Mouse (Mus musculus): ENCODE data around the gene Atoh7. TPM values are rescaled to one million over a fixed set of nuclear protein-coding genes. Genes with fewer than 3 reads are reported as not detected.

Atoh7 gene
- polyA plus RNA-seq, 1 experiment from 2014 or later: 1.1 TPM

- Histone ChIP-seq H3K27me3 (no peaks in the 10 kb centered on the region), H3K27ac (no peak overlapping the region), H3K4me3 (replicated peaks) (no peak overlapping the region), H3K36me3 (no peaks in the 10 kb centered on the region), H3K4me2 (replicated peaks) (no peak overlapping the region), H3K9ac (replicated peaks) (no peak overlapping the region), H3K9me3 (no peaks in the 10 kb centered on the region), H3K4me1 (replicated peaks) (no peaks in the 10 kb centered on the region)
- no peak for ATAC-seq
- 92% methylated on average over 6 of the region's 6 CpGs for WGBS
Observed at GRCm38 (mm10) chr10:63127156-63127555, 27.7 kb downstream of the Atoh7 start.

GRCm38 (mm10) chr10:63128256-63128655 lies 28.8 kb downstream of the Atoh7 start:
- Histone ChIP-seq H3K4me3 (replicated peaks) (no peak overlapping the region), H3K36me3 (no peaks in the 10 kb centered on the region), H3K27ac (no peak overlapping the region), H3K4me2 (replicated peaks) (no peak overlapping the region), H3K4me1 (replicated peaks) (no peaks in the 10 kb centered on the region), H3K9ac (replicated peaks) (no peak overlapping the region), H3K9me3 (no peaks in the 10 kb centered on the region), H3K27me3 (no peaks in the 10 kb centered on the region)
- no peak for ATAC-seq
- WGBS: 71% methylated on average over 7 of the region's 7 CpGs

GRCm38 (mm10) chr10:63130500-63130899 lies 31.0 kb downstream of the Atoh7 start:
- ATAC-seq: no peak
- H3K27ac ChIP-seq: no peak overlapping the region
- 76% methylated on average over 7 of the region's 7 CpGs for WGBS
- no peak overlapping the region for H3K4me2 ChIP-seq (replicated peaks)
- H3K9me3 ChIP-seq: no peaks in the 10 kb centered on the region
- H3K9ac ChIP-seq (replicated peaks): no peak overlapping the region
- H3K4me1 ChIP-seq (replicated peaks): no peaks in the 10 kb centered on the region
- H3K4me3 ChIP-seq (replicated peaks): no peak overlapping the region
- H3K36me3 ChIP-seq: no peaks in the 10 kb centered on the region
- no peaks in the 10 kb centered on the region for H3K27me3 ChIP-seq

- no peak for ATAC-seq
- H3K4me3 ChIP-seq (replicated peaks): no peak overlapping the region
- H3K9ac ChIP-seq (replicated peaks): no peak overlapping the region
- no peaks in the 10 kb centered on the region for H3K4me1 ChIP-seq (replicated peaks)
- H3K36me3 ChIP-seq: no peaks in the 10 kb centered on the region
- no peaks in the 10 kb centered on the region for H3K9me3 ChIP-seq
- WGBS: 89% methylated on average over 6 of the region's 6 CpGs
- no peak overlapping the region for H3K27ac ChIP-seq
- no peak overlapping the region for H3K4me2 ChIP-seq (replicated peaks)
- no peaks in the 10 kb centered on the region for H3K27me3 ChIP-seq
Observed at GRCm38 (mm10) chr10:63132356-63132755, 32.9 kb downstream of the Atoh7 start.

- Histone ChIP-seq H3K9me3 (no peaks in the 10 kb centered on the region), H3K9ac (replicated peaks) (no peak overlapping the region), H3K4me2 (replicated peaks) (no peak overlapping the region), H3K27ac (no peak overlapping the region), H3K27me3 (no peaks in the 10 kb centered on the region), H3K36me3 (no peaks in the 10 kb centered on the region), H3K4me3 (replicated peaks) (no peak overlapping the region), H3K4me1 (replicated peaks) (no peaks in the 10 kb centered on the region)
- ATAC-seq: no peak
- 91% methylated on average over 4 of the region's 4 CpGs for WGBS
Observed at GRCm38 (mm10) chr10:63133326-63133725, 33.9 kb downstream of the Atoh7 start.

GRCm38 (mm10) chr10:63135680-63136079 lies 36.2 kb downstream of the Atoh7 start:
- no peak overlapping the region for H3K4me3 ChIP-seq (replicated peaks)
- H3K36me3 ChIP-seq: no peaks in the 10 kb centered on the region
- ATAC-seq: no peak
- H3K27me3 ChIP-seq: no peaks in the 10 kb centered on the region
- H3K4me1 ChIP-seq (replicated peaks): no peaks in the 10 kb centered on the region
- no peak overlapping the region for H3K9ac ChIP-seq (replicated peaks)
- no peak overlapping the region for H3K4me2 ChIP-seq (replicated peaks)
- H3K9me3 ChIP-seq: no peaks in the 10 kb centered on the region
- WGBS: 53% methylated on average over 12 of the region's 12 CpGs
- H3K27ac ChIP-seq: no peak overlapping the region

- no peak for ATAC-seq
- Histone ChIP-seq H3K4me3 (replicated peaks) (no peak overlapping the region), H3K4me1 (replicated peaks) (no peaks in the 10 kb centered on the region), H3K9ac (replicated peaks) (no peak overlapping the region), H3K27ac (no peak overlapping the region), H3K9me3 (no peaks in the 10 kb centered on the region), H3K27me3 (no peaks in the 10 kb centered on the region), H3K36me3 (no peaks in the 10 kb centered on the region), H3K4me2 (replicated peaks) (no peak overlapping the region)
- 93% methylated on average over 6 of the region's 6 CpGs for WGBS
Observed at GRCm38 (mm10) chr10:63136436-63136835, 37.0 kb downstream of the Atoh7 start.

- H3K4me2 ChIP-seq (replicated peaks): no peak overlapping the region
- ATAC-seq: no peak
- H3K9me3 ChIP-seq: no peaks in the 10 kb centered on the region
- H3K9ac ChIP-seq (replicated peaks): no peak overlapping the region
- no peak overlapping the region for H3K4me3 ChIP-seq (replicated peaks)
- H3K4me1 ChIP-seq (replicated peaks): no peaks in the 10 kb centered on the region
- no peaks in the 10 kb centered on the region for H3K36me3 ChIP-seq
- H3K27ac ChIP-seq: no peak overlapping the region
- 90% methylated on average over 13 of the region's 13 CpGs for WGBS
- H3K27me3 ChIP-seq: no peaks in the 10 kb centered on the region
Observed at GRCm38 (mm10) chr10:63142660-63143059, 43.2 kb downstream of the Atoh7 start.

Other genes with a start within 250 kb of the Atoh7 start
- gene Tet1, start 190.7 kb upstream of the Atoh7 start, polyA plus RNA-seq (2015; fragmentation: Nextera tagmentation; extraction: Ambion mirVana): 29.8 and 37.2 TPM in 2 replicates
- gene Slc25a16, start 179.0 kb upstream of the Atoh7 start, polyA plus RNA-seq (2015; fragmentation: Nextera tagmentation; extraction: Ambion mirVana): 11.6 and 14.0 TPM in 2 replicates
- gene Dna2, start 152.6 kb upstream of the Atoh7 start, polyA plus RNA-seq (2015; fragmentation: Nextera tagmentation; extraction: Ambion mirVana): 9.6 and 10.1 TPM in 2 replicates
- gene Rufy2, start 119.4 kb upstream of the Atoh7 start, polyA plus RNA-seq (2015; fragmentation: Nextera tagmentation; extraction: Ambion mirVana): 51.7 and 55.5 TPM in 2 replicates
- gene Hnrnph3, start 75.4 kb upstream of the Atoh7 start, polyA plus RNA-seq (2015; fragmentation: Nextera tagmentation; extraction: Ambion mirVana): 242 and 243 TPM in 2 replicates
- gene Pbld2, start 75.3 kb upstream of the Atoh7 start, polyA plus RNA-seq (2015; fragmentation: Nextera tagmentation; extraction: Ambion mirVana): 1.3 TPM in 2 replicates
- gene Pbld1, start 39.5 kb upstream of the Atoh7 start, polyA plus RNA-seq (2015; fragmentation: Nextera tagmentation; extraction: Ambion mirVana): 1.0 and 1.3 TPM in 2 replicates
- gene Mypn, start 104.3 kb downstream of the Atoh7 start, polyA plus RNA-seq (2015; fragmentation: Nextera tagmentation; extraction: Ambion mirVana): 0.05 TPM in 1 of 2 replicates, not detected in the other
- gene Herc4, start 144.2 kb downstream of the Atoh7 start, polyA plus RNA-seq (2015; fragmentation: Nextera tagmentation; extraction: Ambion mirVana): 36.1 and 38.3 TPM in 2 replicates

All from midbrain, embryonic 13.5 days (tissue).